Mouse (Mus musculus) ovary, adult 2 months (tissue): ENCODE measurements around the gene Gm10912. TPM values are rescaled to one million over a fixed set of nuclear protein-coding genes. Genes with fewer than 3 reads are reported as not detected.

Experiments used
- polyA plus RNA-seq: library from polyadenylated mRNA; depleted of rRNA; stranded (reverse); fragments of >200 nt; gene quantifications from 2 replicates; pipeline ENCODE4 v1.2.3, GENCODE M21; 2012; rRNA removed

The Gm10912 gene
- 0.09 TPM in 1 of 2 replicates, not detected in the other for polyA plus RNA-seq

GRCm38 (mm10) chr2:104065526-104065925 is at the start of gene Gm10912:
Gene Gm10912, plus strand, starts transcription at chr2:104065826.

GRCm38 (mm10) chr2:104027458-104028138 is 38.0 kb upstream of the Gm10912 start, which contains the start of gene Fbxo3:
Gene Fbxo3, plus strand, starts transcription at chr2:104027721.

GRCm38 (mm10) chr2:104028139-104028723 is 37.4 kb upstream of the Gm10912 start, which contains the start of gene 4931422A03Rik:
Gene 4931422A03Rik, minus strand, starts transcription at chr2:104028361.

GRCm38 (mm10) chr2:104068450-104068849 is 2.8 kb downstream of the Gm10912 start, which contains the start of gene Gm10799:
Gene Gm10799, minus strand, starts transcription at chr2:104068550.

GRCm38 (mm10) chr2:104069704-104070185 is 4.1 kb downstream of the Gm10912 start, which contains the start of gene Cd59b:
Gene Cd59b, plus strand, starts transcription at chr2:104069849.

GRCm38 (mm10) chr2:104095741-104096213 is 30.2 kb downstream of the Gm10912 start, which contains the start of gene Cd59a:
Gene Cd59a, plus strand, starts transcription at chr2:104095801.

Other genes starting within 250 kb of the Gm10912 start
- gene Lmo2, start 107.8 kb upstream of the Gm10912 start, polyA plus RNA-seq = 21.1 and 26.4 TPM in 2 replicates
- 14.7 and 21.4 TPM in 2 replicates for gene Fbxo3, start 38.1 kb upstream of the Gm10912 start, polyA plus RNA-seq
- gene 4931422A03Rik, start 37.5 kb upstream of the Gm10912 start, polyA plus RNA-seq = not detected in 2 replicates
- gene Gm10799, start 2.7 kb downstream of the Gm10912 start, polyA plus RNA-seq = not detected in 2 replicates
- 3.4 and 8.8 TPM in 2 replicates for gene Cd59b, start 4.0 kb downstream of the Gm10912 start, polyA plus RNA-seq
- 12.8 and 16.2 TPM in 2 replicates for gene Cd59a, start 30.0 kb downstream of the Gm10912 start, polyA plus RNA-seq
- gene A930018P22Rik, start 56.9 kb downstream of the Gm10912 start, polyA plus RNA-seq = 0.74 and 1.2 TPM in 2 replicates